Mouse (Mus musculus) small intestine, adult 2 months (tissue): ENCODE data around the gene Fmn2.

Experiments
- CTCF ChIP-seq: fragments of 200-500 bp; IDR thresholded peaks from 2 replicates; pipeline ENCODE4 v1.5.1; 2012; ENCODE audit warnings: low read depth, mild to moderate bottlenecking, control low read depth, inconsistent platforms, low read length, moderate library complexity, mixed read lengths; ENCODE audit not compliant: insufficient replicate concordance, insufficient read length; ENCODE audit errors: extremely low read depth
- POLR2A ChIP-seq: fragments of 200-500 bp; IDR thresholded peaks from 2 replicates; pipeline ENCODE4 v1.6.1; 2012; ENCODE audit warnings: low read depth, mild to moderate bottlenecking, control low read depth, inconsistent platforms, low read length, moderate library complexity

- TF ChIP-seq CTCF (no peak), POLR2A (no peak)
Observed at GRCm38 (mm10) chr1:174555412-174555811, 53.8 kb downstream of the Fmn2 start.
